Mouse (Mus musculus) testis, postnatal 14 days (tissue): Measurements from ENCODE around the gene Ikbke.

Source experiments
- DNase-seq: peaks from one replicate; pipeline ENCODE4 v3.0.0; 2021; ENCODE audit warnings: low spot score

Ikbke gene

GRCm38 (mm10) chr1:131238931-131239381 lies 40.5 kb downstream of the Ikbke start:
- DNase-seq: peak; percentile 62

GRCm38 (mm10) chr1:131236077-131236476 lies 43.3 kb downstream of the Ikbke start:
- DNase-seq: no peak

GRCm38 (mm10) chr1:131233527-131233926 lies 45.9 kb downstream of the Ikbke start:
- DNase-seq: no peak

GRCm38 (mm10) chr1:131228659-131229058 lies 50.7 kb downstream of the Ikbke start:
- no peak for DNase-seq

GRCm38 (mm10) chr1:131228225-131228624 lies 51.2 kb downstream of the Ikbke start:
- no peak for DNase-seq

GRCm38 (mm10) chr1:131224848-131225471 lies 54.4 kb downstream of the Ikbke start:
- no peak for DNase-seq

GRCm38 (mm10) chr1:131223345-131223744 lies 56.1 kb downstream of the Ikbke start:
- DNase-seq: no peak

- no peak for DNase-seq
Measured at GRCm38 (mm10) chr1:131221822-131222590, 57.4 kb downstream of the Ikbke start.

GRCm38 (mm10) chr1:131218933-131219332 lies 60.5 kb downstream of the Ikbke start:
- no peak for DNase-seq

GRCm38 (mm10) chr1:131213361-131213760 lies 66.0 kb downstream of the Ikbke start:
- no peak for DNase-seq

GRCm38 (mm10) chr1:131212956-131213355 lies 66.5 kb downstream of the Ikbke start:
- no peak for DNase-seq

GRCm38 (mm10) chr1:131211655-131212054 lies 67.8 kb downstream of the Ikbke start:
- no peak for DNase-seq

GRCm38 (mm10) chr1:131209971-131210426 lies 69.4 kb downstream of the Ikbke start:
- DNase-seq: no peak

GRCm38 (mm10) chr1:131208800-131209199 lies 70.6 kb downstream of the Ikbke start:
- no peak for DNase-seq

GRCm38 (mm10) chr1:131208081-131208480 lies 71.3 kb downstream of the Ikbke start:
- DNase-seq: no peak

- peak; percentile 42 for DNase-seq
Measured at GRCm38 (mm10) chr1:131207531-131207930, 71.9 kb downstream of the Ikbke start.

- no peak for DNase-seq
Measured at GRCm38 (mm10) chr1:131206342-131206741, 73.1 kb downstream of the Ikbke start.

GRCm38 (mm10) chr1:131204461-131204860 lies 74.9 kb downstream of the Ikbke start:
- no peak for DNase-seq
